Mouse (Mus musculus): Measurements from ENCODE around the gene Zbp1. TPM values are rescaled to one million over a fixed set of nuclear protein-coding genes. Genes with fewer than 3 reads are reported as not detected.
A peak's percentile ranks its signal among the peaks of the same experiment; 100 is the strongest.

Zbp1 gene
- total and polyA plus RNA-seq, 3 experiments = 0.47 to 1.2 (median 0.91) TPM

DNA sequence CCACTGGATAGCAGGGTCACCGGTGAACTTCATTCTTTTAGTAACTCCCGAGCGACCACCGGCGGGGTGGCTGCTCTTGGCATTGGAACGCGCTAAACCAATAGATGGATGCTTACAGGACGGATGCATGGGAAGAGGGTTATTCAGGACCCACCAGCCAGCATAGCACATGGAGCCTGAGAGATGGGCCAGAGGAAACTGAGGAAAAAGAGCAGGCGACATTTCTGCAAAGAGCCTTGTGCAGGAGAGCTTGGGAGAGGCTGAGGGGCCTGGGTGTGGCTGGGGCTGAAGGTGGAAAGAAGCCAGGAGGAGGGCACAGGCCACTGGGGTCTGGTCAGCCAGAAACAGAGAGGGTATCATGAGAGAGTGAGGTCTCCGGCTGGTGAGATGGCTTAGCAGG, 35.4 kb downstream of the Zbp1 start:
- no peak overlapping the region for H3K4me3 ChIP-seq
- no peaks in the 10 kb centered on the region for H3K79me2 ChIP-seq (replicated peaks; ENCODE audit: control insufficient read depth, insufficient read depth, low read length)
- intact Hi-C loops (cut with DNase I) = no loop called here
- no peaks in the 10 kb centered on the region for H3K36me3 ChIP-seq (ENCODE audit: control insufficient read depth, insufficient read depth, low read length)
- TF ChIP-seq CTCF (IDR thresholded peaks at IDR 0.05) = no peak
- TF ChIP-seq POLR2A (IDR thresholded peaks at IDR 0.05; ENCODE audit: insufficient read depth, low read depth, low read length) = no peak
- TF ChIP-seq EP300 (IDR thresholded peaks at IDR 0.05; ENCODE audit: insufficient read depth, low read depth, low read length) = no peak
- WGBS = 90% methylated on average over 10 of the region's 10 CpGs
- no peaks in the 10 kb centered on the region for H3K4me1 ChIP-seq (ENCODE audit: control insufficient read depth, insufficient read depth, low read length)
- H3K27me3 ChIP-seq (ENCODE audit: control insufficient read depth, insufficient read depth, low read length) = no peaks in the 10 kb centered on the region
- peak; percentile 1 to 8 for DNase-seq
- H3K27ac ChIP-seq = no peak overlapping the region
- H3K9ac ChIP-seq (ENCODE audit: low read depth, low read length) = no peak overlapping the region

DNA sequence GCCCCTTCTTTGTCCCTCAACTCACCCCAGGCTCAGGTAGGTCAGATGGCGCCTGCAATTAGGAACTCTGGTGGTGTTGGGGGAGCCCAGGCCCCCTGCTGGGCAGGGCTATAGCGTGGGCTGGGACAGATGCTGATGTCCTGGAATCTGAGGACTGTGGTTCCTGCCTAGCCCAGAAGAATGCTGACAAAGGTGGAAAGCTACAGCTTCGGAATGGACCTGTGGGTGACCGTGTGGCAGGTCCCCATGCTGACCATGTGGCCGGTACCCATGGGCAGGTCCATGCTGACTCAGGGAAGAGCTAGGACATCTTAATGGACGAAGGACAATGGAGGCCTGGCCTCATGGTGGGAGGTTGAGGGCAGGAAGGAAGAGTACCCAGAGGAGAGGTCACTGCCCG, 35.9 kb downstream of the Zbp1 start:
- no peaks in the 10 kb centered on the region for H3K4me1 ChIP-seq (ENCODE audit: control insufficient read depth, insufficient read depth, low read length)
- TF ChIP-seq POLR2A (IDR thresholded peaks at IDR 0.05; ENCODE audit: insufficient read depth, low read depth, low read length) (no peak), EP300 (IDR thresholded peaks at IDR 0.05; ENCODE audit: insufficient read depth, low read depth, low read length) (no peak)
- intact Hi-C loops (cut with DNase I) = no loop called here
- no peaks in the 10 kb centered on the region for H3K27me3 ChIP-seq (ENCODE audit: control insufficient read depth, insufficient read depth, low read length)
- H3K9ac ChIP-seq (ENCODE audit: low read depth, low read length) = no peak overlapping the region
- no peak overlapping the region for H3K27ac ChIP-seq
- DNase-seq = peak in 1 of 2 experiments; percentile 1
- H3K79me2 ChIP-seq (replicated peaks; ENCODE audit: control insufficient read depth, insufficient read depth, low read length) = no peaks in the 10 kb centered on the region
- WGBS = 79% methylated on average over 7 of the region's 7 CpGs
- H3K36me3 ChIP-seq (ENCODE audit: control insufficient read depth, insufficient read depth, low read length) = no peaks in the 10 kb centered on the region
- H3K4me3 ChIP-seq = no peak overlapping the region

GRCm38 (mm10) chr2:173181901-173182300, 36.8 kb downstream of the Zbp1 start:
- 81% methylated on average over 7 of the region's 7 CpGs for WGBS
- intact Hi-C loops (cut with DNase I) = no loop called here
- H3K27me3 ChIP-seq (ENCODE audit: control insufficient read depth, insufficient read depth, low read length) = no peaks in the 10 kb centered on the region

GRCm38 (mm10) chr2:173181486-173181885, 37.2 kb downstream of the Zbp1 start:
- 60% methylated on average over 5 of the region's 5 CpGs for WGBS
- no peak for DNase-seq
- intact Hi-C loops (cut with DNase I) = no loop called here
- Histone ChIP-seq H3K27ac (no peak overlapping the region), H3K27me3 (ENCODE audit: control insufficient read depth, insufficient read depth, low read length) (no peaks in the 10 kb centered on the region), H3K4me1 (ENCODE audit: control insufficient read depth, insufficient read depth, low read length) (no peaks in the 10 kb centered on the region), H3K79me2 (replicated peaks; ENCODE audit: control insufficient read depth, insufficient read depth, low read length) (no peaks in the 10 kb centered on the region), H3K4me3 (no peak overlapping the region), H3K9ac (ENCODE audit: low read depth, low read length) (no peak overlapping the region), H3K36me3 (ENCODE audit: control insufficient read depth, insufficient read depth, low read length) (no peaks in the 10 kb centered on the region)
- no peak for TF ChIP-seq POLR2A (IDR thresholded peaks at IDR 0.05; ENCODE audit: insufficient read depth, low read depth, low read length)
- no peak for TF ChIP-seq CTCF (IDR thresholded peaks at IDR 0.05)
- TF ChIP-seq EP300 (IDR thresholded peaks at IDR 0.05; ENCODE audit: insufficient read depth, low read depth, low read length) = no peak

More at GRCm38 (mm10) chr2:173181901-173182300, 36.8 kb downstream of the Zbp1 start:
- DNase-seq = no peak
- TF ChIP-seq EP300 (IDR thresholded peaks at IDR 0.05; ENCODE audit: insufficient read depth, low read depth, low read length) = no peak
- TF ChIP-seq CTCF (IDR thresholded peaks at IDR 0.05) = no peak
- no peak for TF ChIP-seq POLR2A (IDR thresholded peaks at IDR 0.05; ENCODE audit: insufficient read depth, low read depth, low read length)
- Histone ChIP-seq H3K36me3 (ENCODE audit: control insufficient read depth, insufficient read depth, low read length) (no peaks in the 10 kb centered on the region), H3K79me2 (replicated peaks; ENCODE audit: control insufficient read depth, insufficient read depth, low read length) (no peaks in the 10 kb centered on the region), H3K27ac (no peak overlapping the region), H3K9ac (ENCODE audit: low read depth, low read length) (no peak overlapping the region), H3K4me3 (no peak overlapping the region), H3K4me1 (ENCODE audit: control insufficient read depth, insufficient read depth, low read length) (no peaks in the 10 kb centered on the region)

GRCm38 (mm10) chr2:173180721-173181388, 37.9 kb downstream of the Zbp1 start:
- Histone ChIP-seq H3K4me1 (ENCODE audit: control insufficient read depth, insufficient read depth, low read length) (no peaks in the 10 kb centered on the region), H3K4me3 (no peak overlapping the region), H3K9ac (ENCODE audit: low read depth, low read length) (no peak overlapping the region), H3K27me3 (ENCODE audit: control insufficient read depth, insufficient read depth, low read length) (no peaks in the 10 kb centered on the region), H3K79me2 (replicated peaks; ENCODE audit: control insufficient read depth, insufficient read depth, low read length) (no peaks in the 10 kb centered on the region), H3K36me3 (ENCODE audit: control insufficient read depth, insufficient read depth, low read length) (no peaks in the 10 kb centered on the region), H3K27ac (no peak overlapping the region)
- 83% methylated on average over 11 of the region's 11 CpGs for WGBS
- intact Hi-C loops (cut with DNase I) = no loop called here
- no peak for DNase-seq
- TF ChIP-seq POLR2A (IDR thresholded peaks at IDR 0.05; ENCODE audit: insufficient read depth, low read depth, low read length) (no peak), CTCF (IDR thresholded peaks at IDR 0.05) (no peak), EP300 (IDR thresholded peaks at IDR 0.05; ENCODE audit: insufficient read depth, low read depth, low read length) (no peak)

GRCm38 (mm10) chr2:173180026-173180425, 38.7 kb downstream of the Zbp1 start:
- Histone ChIP-seq H3K4me3 (no peak overlapping the region), H3K79me2 (replicated peaks; ENCODE audit: control insufficient read depth, insufficient read depth, low read length) (no peaks in the 10 kb centered on the region), H3K36me3 (ENCODE audit: control insufficient read depth, insufficient read depth, low read length) (no peaks in the 10 kb centered on the region), H3K9ac (ENCODE audit: low read depth, low read length) (no peak overlapping the region), H3K4me1 (ENCODE audit: control insufficient read depth, insufficient read depth, low read length) (no peaks in the 10 kb centered on the region), H3K27me3 (ENCODE audit: control insufficient read depth, insufficient read depth, low read length) (no peaks in the 10 kb centered on the region), H3K27ac (no peak overlapping the region)
- intact Hi-C loops (cut with DNase I) = no loop called here
- no peak for TF ChIP-seq POLR2A (IDR thresholded peaks at IDR 0.05; ENCODE audit: insufficient read depth, low read depth, low read length)
- TF ChIP-seq CTCF (IDR thresholded peaks at IDR 0.05) = no peak
- 77% methylated on average over 4 of the region's 4 CpGs for WGBS
- DNase-seq = no peak
